Mouse (Mus musculus) embryonic facial prominence, embryonic 11.5 days (tissue): ENCODE measurements around the gene Rbm8a. TPM values are rescaled to one million over a fixed set of nuclear protein-coding genes. Genes with fewer than 3 reads are reported as not detected.

Experiments used
- ATAC-seq: fragments of 200-750 bp; cut with Nextera tagmentation; replicated peaks from 2 replicates; pipeline ENCODE4 v1.8.0; 2017; ENCODE audit warnings: low read depth; ENCODE audit not compliant: insufficient number of reproducible peaks, low FRiP score, low TSS enrichment
- DNase-seq: peaks from one replicate; pipeline ENCODE4 v3.0.0-alpha.2; 2015; ENCODE audit warnings: low spot score
- H3K27ac ChIP-seq: fragments of 300-500 bp; sonication (generic); replicated peaks from 2 replicates; pipeline ENCODE4 v1.5.1; 2014; ENCODE audit warnings: mild to moderate bottlenecking, low read depth, low read length, control low read depth
- H3K27me3 ChIP-seq: fragments of 300-500 bp; sonication (generic); 2 replicates; pipeline ENCODE4 v1.6.1; 2014; ENCODE audit warnings: mild to moderate bottlenecking, low read length, moderate library complexity, mixed read lengths; ENCODE audit not compliant: control insufficient read depth, insufficient read depth
- H3K36me3 ChIP-seq: fragments of 300-500 bp; sonication (generic); replicated peaks from 2 replicates; pipeline ENCODE4 v1.6.1; 2014; ENCODE audit warnings: low read depth, mild to moderate bottlenecking, low read length, moderate library complexity, mixed read lengths; ENCODE audit not compliant: control insufficient read depth, insufficient read depth
- H3K4me1 ChIP-seq: fragments of 300-500 bp; sonication (generic); 2 replicates; pipeline ENCODE4 v1.6.1; 2014; ENCODE audit warnings: low read length, mixed read lengths; ENCODE audit not compliant: control insufficient read depth, insufficient read depth
- H3K4me2 ChIP-seq: fragments of 300-500 bp; sonication (generic); 2 replicates; pipeline ENCODE4 v1.6.1; 2014; ENCODE audit warnings: low read depth, mild to moderate bottlenecking, control low read depth, low read length, moderate library complexity
- H3K4me3 ChIP-seq: fragments of 300-500 bp; sonication (generic); 2 replicates; pipeline ENCODE4 v1.5.1; 2014; ENCODE audit warnings: low read depth, low read length, control low read depth
- H3K9ac ChIP-seq: fragments of 300-500 bp; sonication (generic); replicated peaks from 2 replicates; pipeline ENCODE4 v1.6.1; 2014; ENCODE audit warnings: mild to moderate bottlenecking, control low read depth, low read length
- H3K9me3 ChIP-seq: fragments of 300-500 bp; sonication (generic); replicated peaks from 2 replicates; pipeline ENCODE4 v1.6.1; 2016; ENCODE audit warnings: mild to moderate bottlenecking, low read length, inconsistent platforms, mixed read lengths; ENCODE audit not compliant: control insufficient read depth
- WGBS: fragments of 180-500 bp; shearing (Covaris S2); extraction: QIAGEN DNeasy Blood & Tissue Kit; methylation state at CpG from one replicate; pipeline ENCODE4 v1.1.7; 2014; 5-methylcytosine and 5-hydroxymethylcytosine counted together
- polyA plus RNA-seq: library from polyadenylated mRNA; unstranded; fragments of >200 nt; fragmentation: Nextera tagmentation; extraction: Ambion mirVana; gene quantifications from 2 replicates; pipeline ENCODE4 v1.2.1, GENCODE M21; 2014

Rbm8a gene
- polyA plus RNA-seq, 1 experiment from 2014 or later, result 196 TPM

- H3K36me3 ChIP-seq, result no peaks in the 10 kb centered on the region
- no peak overlapping the region for H3K27ac ChIP-seq
- no peak overlapping the region for H3K4me2 ChIP-seq
- H3K9me3 ChIP-seq, result no peaks in the 10 kb centered on the region
- no peak for ATAC-seq
- WGBS, result 78% methylated on average over 5 of the region's 5 CpGs
- no peak overlapping the region for H3K9ac ChIP-seq
- DNase-seq, result no peak
- no peak overlapping the region for H3K4me3 ChIP-seq
- peaks cover 6% of the 10 kb centered on the region for H3K4me1 ChIP-seq
- H3K27me3 ChIP-seq, result peaks cover 13% of the 10 kb centered on the region
Measured at GRCm38 (mm10) chr3:96594851-96595250, 34.9 kb upstream of the Rbm8a start.

GRCm38 (mm10) chr3:96595661-96596060, 34.1 kb upstream of the Rbm8a start:
- Histone ChIP-seq H3K27me3 (peaks cover 13% of the 10 kb centered on the region), H3K4me1 (peaks cover 6% of the 10 kb centered on the region), H3K9ac (no peak overlapping the region), H3K27ac (no peak overlapping the region), H3K9me3 (no peaks in the 10 kb centered on the region), H3K4me2 (no peak overlapping the region), H3K36me3 (no peaks in the 10 kb centered on the region), H3K4me3 (no peak overlapping the region)
- WGBS, result 21% methylated on average over 6 of the region's 6 CpGs
- DNase-seq (no peak), ATAC-seq (no peak)

- H3K4me2 ChIP-seq, result peak within 1 kb of the TSS; percentile 98
- ATAC-seq, result no peak
- no peaks in the 10 kb centered on the region for H3K9me3 ChIP-seq
- H3K4me3 ChIP-seq, result peak within 1 kb of the TSS; percentile 40
- H3K27me3 ChIP-seq, result peaks cover 13% of the 10 kb centered on the region
- no peaks in the 10 kb centered on the region for H3K36me3 ChIP-seq
- H3K4me1 ChIP-seq, result peaks cover 6% of the 10 kb centered on the region
- peak within 1 kb of the TSS; percentile 63 for H3K9ac ChIP-seq
- peak; percentile 19 for DNase-seq
- WGBS, result under 1% methylated on average over 19 of the region's 23 CpGs
- no peak within 1 kb of the TSS for H3K27ac ChIP-seq
Measured at GRCm38 (mm10) chr3:96596228-96596707, 33.5 kb upstream of the Rbm8a start, which contains the start of gene Ankrd34a. Ankrd34a (plus strand) TSS chr3:96596636.

- H3K4me1 ChIP-seq, result peaks cover 6% of the 10 kb centered on the region
- peak overlapping the region; percentile 38 for H3K9ac ChIP-seq
- H3K4me2 ChIP-seq, result peak overlapping the region; percentile 98
- H3K9me3 ChIP-seq, result no peaks in the 10 kb centered on the region
- ATAC-seq (no peak), DNase-seq (no peak)
- no peak overlapping the region for H3K27ac ChIP-seq
- H3K27me3 ChIP-seq, result peaks cover 13% of the 10 kb centered on the region
- H3K4me3 ChIP-seq, result peak overlapping the region; percentile 40
- WGBS, result 3% methylated on average over 10 of the region's 12 CpGs
- H3K36me3 ChIP-seq, result no peaks in the 10 kb centered on the region
Measured at GRCm38 (mm10) chr3:96596855-96597254, 32.9 kb upstream of the Rbm8a start.

GRCm38 (mm10) chr3:96597435-96597891, 32.3 kb upstream of the Rbm8a start:
- peaks cover 6% of the 10 kb centered on the region for H3K4me1 ChIP-seq
- H3K27me3 ChIP-seq, result peaks cover 13% of the 10 kb centered on the region

GRCm38 (mm10) chr3:96598156-96599068, 31.3 kb upstream of the Rbm8a start:
- Histone ChIP-seq H3K27ac (no peak overlapping the region), H3K4me2 (peak overlapping the region; percentile 98), H3K9me3 (no peaks in the 10 kb centered on the region), H3K4me1 (peaks cover 6% of the 10 kb centered on the region), H3K4me3 (peak overlapping the region; percentile 40), H3K27me3 (peaks cover 13% of the 10 kb centered on the region), H3K9ac (peak overlapping the region; percentile 63), H3K36me3 (no peaks in the 10 kb centered on the region)
- 1% methylated on average over 54 of the region's 54 CpGs for WGBS
- DNase-seq (peak; percentile 84), ATAC-seq (no peak)

More at GRCm38 (mm10) chr3:96597435-96597891, 32.3 kb upstream of the Rbm8a start:
- Histone ChIP-seq H3K9ac (peak overlapping the region; percentile 63), H3K27ac (no peak overlapping the region), H3K36me3 (no peaks in the 10 kb centered on the region), H3K4me2 (peak overlapping the region; percentile 98), H3K9me3 (no peaks in the 10 kb centered on the region), H3K4me3 (peak overlapping the region; percentile 40)
- no peak for ATAC-seq
- DNase-seq, result peak; percentile 61
- under 1% methylated on average over 40 of the region's 40 CpGs for WGBS

GRCm38 (mm10) chr3:96599069-96599393, 30.7 kb upstream of the Rbm8a start:
- Histone ChIP-seq H3K27me3 (peaks cover 13% of the 10 kb centered on the region), H3K9ac (peak overlapping the region; percentile 63; the same call in 1 of the 2 replicates), H3K4me1 (peaks cover 6% of the 10 kb centered on the region), H3K9me3 (no peaks in the 10 kb centered on the region), H3K27ac (no peak overlapping the region), H3K36me3 (no peaks in the 10 kb centered on the region), H3K4me2 (peak overlapping the region; percentile 98), H3K4me3 (peak overlapping the region; percentile 40; the same call in 1 of the 2 replicates)
- ATAC-seq (no peak), DNase-seq (no peak)
- WGBS, result 37% methylated on average over 8 of the region's 8 CpGs

GRCm38 (mm10) chr3:96599411-96599810, 30.3 kb upstream of the Rbm8a start:
- 54% methylated on average over 3 of the region's 3 CpGs for WGBS
- H3K27ac ChIP-seq, result no peak overlapping the region
- no peak overlapping the region for H3K4me3 ChIP-seq

More at GRCm38 (mm10) chr3:96599411-96599810, 30.3 kb upstream of the Rbm8a start:
- ATAC-seq, result no peak
- Histone ChIP-seq H3K9me3 (no peaks in the 10 kb centered on the region), H3K36me3 (no peaks in the 10 kb centered on the region), H3K4me2 (no peak overlapping the region), H3K9ac (no peak overlapping the region), H3K27me3 (peaks cover 13% of the 10 kb centered on the region), H3K4me1 (peaks cover 6% of the 10 kb centered on the region)
- no peak for DNase-seq
